Mouse (Mus musculus): Measurements from ENCODE around the gene Lsm4. TPM values are rescaled to one million over a fixed set of nuclear protein-coding genes. Genes with fewer than 3 reads are reported as not detected.

Gene Lsm4
- polyA plus RNA-seq, 2 experiments: 182 to 247 TPM

GRCm38 (mm10) chr8:70660273-70660725 is 12.7 kb upstream of the Lsm4 start, which contains the start of gene Pgpep1:
Pgpep1 (minus strand) TSS chr8:70660388.
- ATAC-seq (ENCODE audit: low FRiP score, low read depth): peak; percentile 32; the same call in 1 of the 2 replicates
- Histone ChIP-seq H3K4me2 (replicated peaks; ENCODE audit: low read depth, low read length, severe bottlenecking) (peak within 1 kb of the TSS; percentile 95), H3K27ac (replicated peaks; ENCODE audit: low read depth, low read length) (peak within 1 kb of the TSS; percentile 70), H3K4me1 (ENCODE audit: control insufficient read depth, insufficient read depth, low read length) (peaks cover 9% of the 10 kb centered on the region), H3K9ac (ENCODE audit: low read depth, low read length, severe bottlenecking) (peak within 1 kb of the TSS; percentile 83), H3K36me3 (ENCODE audit: control insufficient read depth, insufficient read depth, low read length) (peaks cover 15% of the 10 kb centered on the region), H3K27me3 (ENCODE audit: control insufficient read depth, insufficient read depth, low read length) (no peaks in the 10 kb centered on the region), H3K9me3 (ENCODE audit: control insufficient read depth, low read length) (no peaks in the 10 kb centered on the region), H3K4me3 (replicated peaks; ENCODE audit: low read length) (peak within 1 kb of the TSS; percentile 80)
- TF ChIP-seq POLR2A (IDR thresholded peaks at IDR 0.05; ENCODE audit: borderline replicate concordance, extremely low read depth, insufficient read depth, insufficient read length): no peak
- peak; percentile 45 for DNase-seq (ENCODE audit: low spot score)
- WGBS: 4% methylated on average over 14 of the region's 14 CpGs

GRCm38 (mm10) chr8:70663691-70664090 is 9.4 kb upstream of the Lsm4 start:
- H3K9ac ChIP-seq (ENCODE audit: low read depth, low read length, severe bottlenecking): no peak overlapping the region

GRCm38 (mm10) chr8:70664631-70665030 is 8.4 kb upstream of the Lsm4 start:
- DNase-seq (ENCODE audit: low spot score): no peak
- no peaks in the 10 kb centered on the region for H3K27me3 ChIP-seq (ENCODE audit: control insufficient read depth, insufficient read depth, low read length)
- no peak overlapping the region for H3K4me3 ChIP-seq (replicated peaks; ENCODE audit: low read length)
- H3K9ac ChIP-seq (ENCODE audit: low read depth, low read length, severe bottlenecking): no peak overlapping the region
- no peaks in the 10 kb centered on the region for H3K36me3 ChIP-seq (ENCODE audit: control insufficient read depth, insufficient read depth, low read length)
- H3K9me3 ChIP-seq (ENCODE audit: control insufficient read depth, low read length): no peaks in the 10 kb centered on the region
- no peak overlapping the region for H3K4me2 ChIP-seq (replicated peaks; ENCODE audit: low read depth, low read length, severe bottlenecking)
- no peak for ATAC-seq (ENCODE audit: low FRiP score, low read depth)
- no peak for TF ChIP-seq POLR2A (IDR thresholded peaks at IDR 0.05; ENCODE audit: borderline replicate concordance, extremely low read depth, insufficient read depth, insufficient read length)
- 0 out of 2 replicates have a peak, but pooled peaks cover 3% of the 10 kb centered on the region for H3K4me1 ChIP-seq (ENCODE audit: control insufficient read depth, insufficient read depth, low read length)
- WGBS: 76% methylated on average over 3 of the region's 3 CpGs
- H3K27ac ChIP-seq (replicated peaks; ENCODE audit: low read depth, low read length): no peak overlapping the region

More at GRCm38 (mm10) chr8:70663691-70664090, 9.4 kb upstream of the Lsm4 start:
- Histone ChIP-seq H3K27me3 (ENCODE audit: control insufficient read depth, insufficient read depth, low read length) (no peaks in the 10 kb centered on the region), H3K27ac (replicated peaks; ENCODE audit: low read depth, low read length) (no peak overlapping the region), H3K4me2 (replicated peaks; ENCODE audit: low read depth, low read length, severe bottlenecking) (no peak overlapping the region), H3K36me3 (ENCODE audit: control insufficient read depth, insufficient read depth, low read length) (no peaks in the 10 kb centered on the region), H3K4me1 (ENCODE audit: control insufficient read depth, insufficient read depth, low read length) (peaks cover 5% of the 10 kb centered on the region), H3K9me3 (ENCODE audit: control insufficient read depth, low read length) (no peaks in the 10 kb centered on the region), H3K4me3 (replicated peaks; ENCODE audit: low read length) (no peak overlapping the region)
- DNase-seq (ENCODE audit: low spot score): no peak
- 70% methylated on average over 4 of the region's 4 CpGs for WGBS
- TF ChIP-seq POLR2A (IDR thresholded peaks at IDR 0.05; ENCODE audit: borderline replicate concordance, extremely low read depth, insufficient read depth, insufficient read length): no peak
- no peak for ATAC-seq (ENCODE audit: low FRiP score, low read depth)

GRCm38 (mm10) chr8:70665599-70665998 is 7.4 kb upstream of the Lsm4 start:
- H3K9ac ChIP-seq (ENCODE audit: low read depth, low read length, severe bottlenecking): no peak overlapping the region
- no peak overlapping the region for H3K4me2 ChIP-seq (replicated peaks; ENCODE audit: low read depth, low read length, severe bottlenecking)
- no peaks in the 10 kb centered on the region for H3K27me3 ChIP-seq (ENCODE audit: control insufficient read depth, insufficient read depth, low read length)
- no peak overlapping the region for H3K27ac ChIP-seq (replicated peaks; ENCODE audit: low read depth, low read length)
- no peaks in the 10 kb centered on the region for H3K4me1 ChIP-seq (ENCODE audit: control insufficient read depth, insufficient read depth, low read length)
- H3K36me3 ChIP-seq (ENCODE audit: control insufficient read depth, insufficient read depth, low read length): no peaks in the 10 kb centered on the region
- H3K9me3 ChIP-seq (ENCODE audit: control insufficient read depth, low read length): no peaks in the 10 kb centered on the region
- DNase-seq (ENCODE audit: low spot score) (no peak), ATAC-seq (ENCODE audit: low FRiP score, low read depth) (no peak)
- no peak overlapping the region for H3K4me3 ChIP-seq (replicated peaks; ENCODE audit: low read length)
- 76% methylated on average over 2 of the region's 2 CpGs for WGBS
- TF ChIP-seq POLR2A (IDR thresholded peaks at IDR 0.05; ENCODE audit: borderline replicate concordance, extremely low read depth, insufficient read depth, insufficient read length): no peak

GRCm38 (mm10) chr8:70667071-70667470 is 6.0 kb upstream of the Lsm4 start:
- Histone ChIP-seq H3K36me3 (ENCODE audit: control insufficient read depth, insufficient read depth, low read length) (no peaks in the 10 kb centered on the region), H3K4me1 (ENCODE audit: control insufficient read depth, insufficient read depth, low read length) (no peaks in the 10 kb centered on the region), H3K27ac (replicated peaks; ENCODE audit: low read depth, low read length) (no peak overlapping the region), H3K4me3 (replicated peaks; ENCODE audit: low read length) (no peak overlapping the region), H3K9ac (ENCODE audit: low read depth, low read length, severe bottlenecking) (no peak overlapping the region), H3K9me3 (ENCODE audit: control insufficient read depth, low read length) (no peaks in the 10 kb centered on the region), H3K27me3 (ENCODE audit: control insufficient read depth, insufficient read depth, low read length) (no peaks in the 10 kb centered on the region), H3K4me2 (replicated peaks; ENCODE audit: low read depth, low read length, severe bottlenecking) (no peak overlapping the region)
- no peak for TF ChIP-seq POLR2A (IDR thresholded peaks at IDR 0.05; ENCODE audit: borderline replicate concordance, extremely low read depth, insufficient read depth, insufficient read length)
- DNase-seq (ENCODE audit: low spot score): no peak
- WGBS: 74% methylated on average over 5 of the region's 5 CpGs
- ATAC-seq (ENCODE audit: low FRiP score, low read depth): no peak
